Mouse (Mus musculus) brown adipose tissue, adult 24 weeks (tissue): ENCODE measurements around the gene Cntn3. TPM values are rescaled to one million over a fixed set of nuclear protein-coding genes. Genes with fewer than 3 reads are reported as not detected.

Source experiments
- H3K27ac ChIP-seq: fragments of 200-500 bp; replicated peaks from 2 replicates; pipeline ENCODE4 v1.5.1; 2012; ENCODE audit warnings: low read depth, mild to moderate bottlenecking, low read length
- H3K4me1 ChIP-seq: fragments of 200-500 bp; 2 replicates; pipeline ENCODE4 v1.6.1; 2012; ENCODE audit warnings: low read length, mixed read lengths; ENCODE audit not compliant: control insufficient read depth, insufficient read depth, insufficient read length
- H3K4me3 ChIP-seq: fragments of 200-500 bp; 2 replicates; pipeline ENCODE4 v1.5.1; 2012; ENCODE audit warnings: low read depth, mild to moderate bottlenecking, low read length, moderate library complexity; ENCODE audit not compliant: insufficient read depth
- polyA plus RNA-seq: library from polyadenylated mRNA; stranded (reverse); fragments of >200 nt; gene quantifications from 2 replicates; pipeline ENCODE4 v1.2.4, GENCODE M21; 2012; ENCODE audit not compliant: missing spikeins, insufficient read depth, insufficient read length

Cntn3 gene
- polyA plus RNA-seq, 1 experiment, result not detected

GRCm38 (mm10) chr6:102541633-102542412 is 31.1 kb downstream of the Cntn3 start:
- Histone ChIP-seq H3K27ac (no peak overlapping the region), H3K4me3 (no peak overlapping the region), H3K4me1 (no peaks in the 10 kb centered on the region)

GRCm38 (mm10) chr6:102535599-102535998 is 37.3 kb downstream of the Cntn3 start:
- Histone ChIP-seq H3K4me3 (no peak overlapping the region), H3K4me1 (no peaks in the 10 kb centered on the region), H3K27ac (no peak overlapping the region)

- H3K4me1 ChIP-seq, result no peaks in the 10 kb centered on the region
- H3K4me3 ChIP-seq, result no peak overlapping the region
- H3K27ac ChIP-seq, result no peak overlapping the region
Measured at GRCm38 (mm10) chr6:102523037-102523436, 49.9 kb downstream of the Cntn3 start.

GRCm38 (mm10) chr6:102520977-102521376 is 51.9 kb downstream of the Cntn3 start:
- H3K4me1 ChIP-seq, result no peaks in the 10 kb centered on the region
- no peak overlapping the region for H3K4me3 ChIP-seq
- no peak overlapping the region for H3K27ac ChIP-seq

GRCm38 (mm10) chr6:102515231-102515630 is 57.7 kb downstream of the Cntn3 start:
- no peaks in the 10 kb centered on the region for H3K4me1 ChIP-seq
- no peak overlapping the region for H3K4me3 ChIP-seq
- H3K27ac ChIP-seq, result no peak overlapping the region

GRCm38 (mm10) chr6:102512085-102512484 is 60.8 kb downstream of the Cntn3 start:
- H3K27ac ChIP-seq, result no peak overlapping the region
- H3K4me1 ChIP-seq, result no peaks in the 10 kb centered on the region
- no peak overlapping the region for H3K4me3 ChIP-seq

- Histone ChIP-seq H3K4me1 (no peaks in the 10 kb centered on the region), H3K4me3 (no peak overlapping the region), H3K27ac (no peak overlapping the region)
Measured at GRCm38 (mm10) chr6:102485509-102485908, 87.4 kb downstream of the Cntn3 start.

GRCm38 (mm10) chr6:102478320-102479080 is 94.4 kb downstream of the Cntn3 start:
- no peak overlapping the region for H3K4me3 ChIP-seq
- H3K27ac ChIP-seq, result no peak overlapping the region
- no peaks in the 10 kb centered on the region for H3K4me1 ChIP-seq

- Histone ChIP-seq H3K27ac (no peak overlapping the region), H3K4me3 (no peak overlapping the region), H3K4me1 (no peaks in the 10 kb centered on the region)
Measured at GRCm38 (mm10) chr6:102438353-102438752, 134.5 kb downstream of the Cntn3 start.

GRCm38 (mm10) chr6:102427549-102427948 is 145.4 kb downstream of the Cntn3 start:
- Histone ChIP-seq H3K27ac (no peak overlapping the region), H3K4me1 (no peaks in the 10 kb centered on the region), H3K4me3 (no peak overlapping the region)

- H3K27ac ChIP-seq, result no peak overlapping the region
- no peak overlapping the region for H3K4me3 ChIP-seq
- no peaks in the 10 kb centered on the region for H3K4me1 ChIP-seq
Measured at GRCm38 (mm10) chr6:102421781-102422180, 151.1 kb downstream of the Cntn3 start.

GRCm38 (mm10) chr6:102388590-102388989 is 184.3 kb downstream of the Cntn3 start:
- Histone ChIP-seq H3K4me3 (no peak overlapping the region), H3K4me1 (no peaks in the 10 kb centered on the region)

GRCm38 (mm10) chr6:102372112-102372511 is 200.8 kb downstream of the Cntn3 start:
- H3K4me3 ChIP-seq, result no peak overlapping the region
- no peak overlapping the region for H3K27ac ChIP-seq
- no peaks in the 10 kb centered on the region for H3K4me1 ChIP-seq

More at GRCm38 (mm10) chr6:102388590-102388989, 184.3 kb downstream of the Cntn3 start:
- no peak overlapping the region for H3K27ac ChIP-seq

- H3K4me3 ChIP-seq, result no peak overlapping the region
- H3K27ac ChIP-seq, result no peak overlapping the region
- H3K4me1 ChIP-seq, result no peaks in the 10 kb centered on the region
Measured at GRCm38 (mm10) chr6:102363880-102364279, 209.0 kb downstream of the Cntn3 start.

GRCm38 (mm10) chr6:102363291-102363832 is 209.5 kb downstream of the Cntn3 start:
- Histone ChIP-seq H3K4me1 (no peaks in the 10 kb centered on the region), H3K4me3 (no peak overlapping the region), H3K27ac (no peak overlapping the region)
